Mouse (Mus musculus): ENCODE measurements around the gene Cep250. TPM values are rescaled to one million over a fixed set of nuclear protein-coding genes. Genes with fewer than 3 reads are reported as not detected.

Cep250 gene
- polyA plus RNA-seq, 1 experiment from 2014 or later: 19.3 TPM

DNA sequence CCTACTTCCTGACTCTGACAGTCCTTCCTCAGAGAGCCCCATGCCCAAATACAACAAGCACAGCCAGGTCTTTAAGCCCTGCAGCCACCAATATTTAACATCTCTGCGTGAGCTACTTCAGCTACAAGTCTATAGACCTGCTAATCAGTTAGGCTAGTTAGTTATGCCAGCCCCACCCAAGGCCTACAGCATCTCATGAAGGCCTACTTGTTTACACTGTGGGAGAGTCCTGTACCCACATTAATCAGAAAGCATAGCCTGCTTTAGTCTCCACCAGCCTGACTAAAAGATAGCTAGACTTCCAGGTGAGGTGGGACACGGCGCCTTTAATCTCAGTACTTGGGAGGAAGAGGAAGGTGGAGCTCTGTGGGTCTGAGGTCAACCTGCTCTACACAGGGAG is 83.1 kb downstream of the Cep250 start:
- no peak overlapping the region for H3K27ac ChIP-seq
- no peak overlapping the region for H3K4me2 ChIP-seq (replicated peaks)
- no peaks in the 10 kb centered on the region for H3K27me3 ChIP-seq (replicated peaks)
- no peak overlapping the region for H3K9ac ChIP-seq
- H3K4me3 ChIP-seq: no peak overlapping the region
- 90% methylated on average over 3 of the region's 3 CpGs for WGBS
- no peak for ATAC-seq (ENCODE audit: low FRiP score, low read depth)
- no peaks in the 10 kb centered on the region for H3K36me3 ChIP-seq
- no peaks in the 10 kb centered on the region for H3K9me3 ChIP-seq
- no peaks in the 10 kb centered on the region for H3K4me1 ChIP-seq

DNA sequence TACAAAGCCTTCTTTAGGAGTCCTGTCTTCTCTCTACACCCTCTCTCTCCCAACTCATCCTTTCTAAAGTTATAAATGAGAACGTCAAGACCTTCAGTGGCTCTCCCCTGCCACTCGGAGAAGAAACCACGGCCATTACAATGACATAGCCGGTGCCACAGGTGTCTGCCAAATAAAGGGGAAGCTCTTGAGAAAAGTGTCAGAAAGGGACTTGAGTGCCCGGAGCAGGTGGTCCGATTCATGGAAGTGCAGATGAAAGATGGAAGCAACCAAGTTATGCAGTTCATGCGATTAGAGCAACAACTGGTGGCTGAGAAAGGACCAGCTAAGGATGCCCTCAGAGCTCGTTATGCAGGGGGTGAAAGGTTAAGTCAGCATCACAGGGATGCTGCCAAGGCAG is 86.6 kb downstream of the Cep250 start:
- 85% methylated on average over 8 of the region's 8 CpGs for WGBS
- H3K27me3 ChIP-seq (replicated peaks): peaks cover 10% of the 10 kb centered on the region
- H3K4me1 ChIP-seq: no peaks in the 10 kb centered on the region
- no peaks in the 10 kb centered on the region for H3K9me3 ChIP-seq
- H3K4me2 ChIP-seq (replicated peaks): no peak overlapping the region
- no peak overlapping the region for H3K4me3 ChIP-seq
- H3K36me3 ChIP-seq: no peaks in the 10 kb centered on the region
- no peak overlapping the region for H3K27ac ChIP-seq
- H3K9ac ChIP-seq: no peak overlapping the region
- no peak for ATAC-seq (ENCODE audit: low FRiP score, low read depth)

DNA sequence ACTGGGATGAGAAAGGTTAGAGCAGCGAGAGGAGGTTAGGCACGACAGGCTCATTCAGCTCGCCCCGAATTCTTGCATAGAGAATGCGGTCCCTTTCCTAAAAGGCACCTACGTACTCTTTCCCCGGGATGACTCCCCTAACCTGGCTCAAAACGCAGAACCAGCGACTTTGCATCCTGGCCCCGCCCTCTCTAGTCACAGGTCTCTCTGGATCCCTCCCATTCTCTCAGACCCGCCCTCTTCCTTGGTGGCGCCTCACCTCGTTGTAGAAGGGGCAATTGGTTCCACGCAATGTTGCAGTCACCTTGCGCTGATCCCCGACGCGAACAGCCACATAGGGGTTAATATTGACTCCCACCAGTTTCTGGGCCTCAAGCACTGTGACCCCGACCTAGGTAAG is 91.7 kb downstream of the Cep250 start:
- 7% methylated on average over 19 of the region's 19 CpGs for WGBS
- Histone ChIP-seq H3K4me1 (no peaks in the 10 kb centered on the region), H3K4me3 (no peak overlapping the region), H3K9ac (no peak overlapping the region), H3K4me2 (replicated peaks) (peak overlapping the region; percentile 32), H3K36me3 (no peaks in the 10 kb centered on the region), H3K9me3 (no peaks in the 10 kb centered on the region), H3K27ac (no peak overlapping the region), H3K27me3 (replicated peaks) (peaks cover 17% of the 10 kb centered on the region)
- no peak for ATAC-seq (ENCODE audit: low FRiP score, low read depth)

Other genes with a start within 250 kb of the Cep250 start
- 37.4 and 39.6 TPM in 2 replicates for gene Edem2, start 227.0 kb upstream of the Cep250 start, polyA plus RNA-seq (2016; fragmentation: Nextera tagmentation; extraction: Ambion mirVana)
- not detected in 2 replicates for gene Gm17581, start 220.6 kb upstream of the Cep250 start, polyA plus RNA-seq (2016; fragmentation: Nextera tagmentation; extraction: Ambion mirVana)
- 3.8 and 4.0 TPM in 2 replicates for gene Procr, start 205.3 kb upstream of the Cep250 start, polyA plus RNA-seq (2016; fragmentation: Nextera tagmentation; extraction: Ambion mirVana)
- gene Mmp24, start 181.1 kb upstream of the Cep250 start, polyA plus RNA-seq (2016; fragmentation: Nextera tagmentation; extraction: Ambion mirVana): 7.3 and 8.8 TPM in 2 replicates
- 20.8 and 23.7 TPM in 2 replicates for gene BC029722, start 137.0 kb upstream of the Cep250 start, polyA plus RNA-seq (2016; fragmentation: Nextera tagmentation; extraction: Ambion mirVana)
- gene Eif6, start 129.5 kb upstream of the Cep250 start, polyA plus RNA-seq (2016; fragmentation: Nextera tagmentation; extraction: Ambion mirVana): 173 and 177 TPM in 2 replicates
- gene Fam83c, start 121.6 kb upstream of the Cep250 start, polyA plus RNA-seq (2016; fragmentation: Nextera tagmentation; extraction: Ambion mirVana): 0.63 TPM in 2 replicates
- 74.5 and 74.6 TPM in 2 replicates for gene Uqcc1, start 26.1 kb upstream of the Cep250 start, polyA plus RNA-seq (2016; fragmentation: Nextera tagmentation; extraction: Ambion mirVana)
- gene Gm15557, start 15.7 kb upstream of the Cep250 start, polyA plus RNA-seq (2016; fragmentation: Nextera tagmentation; extraction: Ambion mirVana): not detected in 2 replicates
- 1.2 and 2.0 TPM in 2 replicates for gene Gdf5, start 11.1 kb upstream of the Cep250 start, polyA plus RNA-seq (2016; fragmentation: Nextera tagmentation; extraction: Ambion mirVana)
- 1.8 and 2.0 TPM in 2 replicates for gene 6430550D23Rik, start 51.5 kb downstream of the Cep250 start, polyA plus RNA-seq (2016; fragmentation: Nextera tagmentation; extraction: Ambion mirVana)
- 254 and 257 TPM in 2 replicates for gene Ergic3, start 51.6 kb downstream of the Cep250 start, polyA plus RNA-seq (2016; fragmentation: Nextera tagmentation; extraction: Ambion mirVana)
- not detected in 2 replicates for gene Fer1l4, start 96.5 kb downstream of the Cep250 start, polyA plus RNA-seq (2016; fragmentation: Nextera tagmentation; extraction: Ambion mirVana)
- gene Spag4, start 108.7 kb downstream of the Cep250 start, polyA plus RNA-seq (2016; fragmentation: Nextera tagmentation; extraction: Ambion mirVana): 6.6 and 7.9 TPM in 2 replicates
- gene Cpne1, start 155.5 kb downstream of the Cep250 start, polyA plus RNA-seq (2016; fragmentation: Nextera tagmentation; extraction: Ambion mirVana): 52.9 and 54.8 TPM in 2 replicates
- gene Rbm12, start 155.5 kb downstream of the Cep250 start, polyA plus RNA-seq (2016; fragmentation: Nextera tagmentation; extraction: Ambion mirVana): 31.8 and 48.5 TPM in 2 replicates
- 27.9 and 30.2 TPM in 2 replicates for gene Gm28036, start 170.6 kb downstream of the Cep250 start, polyA plus RNA-seq (2016; fragmentation: Nextera tagmentation; extraction: Ambion mirVana)
- gene Romo1, start 187.6 kb downstream of the Cep250 start, polyA plus RNA-seq (2016; fragmentation: Nextera tagmentation; extraction: Ambion mirVana): 445 and 476 TPM in 2 replicates
- 34.4 and 34.6 TPM in 2 replicates for gene Nfs1, start 187.7 kb downstream of the Cep250 start, polyA plus RNA-seq (2016; fragmentation: Nextera tagmentation; extraction: Ambion mirVana)
- 583 and 625 TPM in 2 replicates for gene Rbm39, start 223.8 kb downstream of the Cep250 start, polyA plus RNA-seq (2016; fragmentation: Nextera tagmentation; extraction: Ambion mirVana)
- 91.0 and 91.9 TPM in 2 replicates for gene Phf20, start 240.0 kb downstream of the Cep250 start, polyA plus RNA-seq (2016; fragmentation: Nextera tagmentation; extraction: Ambion mirVana)